Mouse (Mus musculus): ENCODE measurements around the gene Xylt1. TPM values are rescaled to one million over a fixed set of nuclear protein-coding genes. Genes with fewer than 3 reads are reported as not detected.

Gene Xylt1
- polyA plus RNA-seq, 1 experiment from 2014 or later: 1.0 TPM

GRCm38 (mm10) chr7:117612788-117613473, 232.2 kb downstream of the Xylt1 start:
- ATAC-seq (ENCODE audit: borderline replicate concordance, extremely low read depth, low FRiP score, low TSS enrichment): no peak
- Histone ChIP-seq H3K27me3 (no peaks in the 10 kb centered on the region), H3K4me3 (no peak overlapping the region), H3K36me3 (no peaks in the 10 kb centered on the region), H3K4me1 (0 out of 2 replicates have a peak, but pooled peaks cover 3% of the 10 kb centered on the region), H3K27ac (no peak overlapping the region), H3K9me3 (no peaks in the 10 kb centered on the region), H3K4me2 (no peak overlapping the region), H3K9ac (no peak overlapping the region)
- WGBS: 46% methylated on average over 11 of the region's 11 CpGs

- H3K36me3 ChIP-seq: no peaks in the 10 kb centered on the region
- no peaks in the 10 kb centered on the region for H3K9me3 ChIP-seq
- ATAC-seq (ENCODE audit: borderline replicate concordance, extremely low read depth, low FRiP score, low TSS enrichment): no peak
- no peak overlapping the region for H3K4me3 ChIP-seq
- no peak overlapping the region for H3K4me2 ChIP-seq
- H3K4me1 ChIP-seq: 0 out of 2 replicates have a peak, but pooled peaks cover 3% of the 10 kb centered on the region
- 12% methylated on average over 3 of the region's 3 CpGs for WGBS
- no peak overlapping the region for H3K27ac ChIP-seq
- H3K27me3 ChIP-seq: no peaks in the 10 kb centered on the region
- H3K9ac ChIP-seq: no peak overlapping the region
These were observed 233.0 kb downstream of the Xylt1 start for GRCm38 (mm10) chr7:117613796-117614195.

- ATAC-seq (ENCODE audit: borderline replicate concordance, extremely low read depth, low FRiP score, low TSS enrichment): no peak
- 58% methylated on average over 2 of the region's 2 CpGs for WGBS
These were observed 233.6 kb downstream of the Xylt1 start for GRCm38 (mm10) chr7:117614346-117614745.

GRCm38 (mm10) chr7:117614851-117615250, 234.1 kb downstream of the Xylt1 start:
- Histone ChIP-seq H3K4me3 (no peak overlapping the region), H3K4me2 (no peak overlapping the region), H3K4me1 (0 out of 2 replicates have a peak, but pooled peaks cover 3% of the 10 kb centered on the region), H3K36me3 (no peaks in the 10 kb centered on the region), H3K9me3 (no peaks in the 10 kb centered on the region), H3K27me3 (no peaks in the 10 kb centered on the region), H3K9ac (no peak overlapping the region), H3K27ac (no peak overlapping the region)
- no peak for ATAC-seq (ENCODE audit: borderline replicate concordance, extremely low read depth, low FRiP score, low TSS enrichment)
- 85% methylated on average over 5 of the region's 5 CpGs for WGBS

More at GRCm38 (mm10) chr7:117614346-117614745, 233.6 kb downstream of the Xylt1 start:
- no peaks in the 10 kb centered on the region for H3K36me3 ChIP-seq
- H3K9me3 ChIP-seq: no peaks in the 10 kb centered on the region
- 0 out of 2 replicates have a peak, but pooled peaks cover 3% of the 10 kb centered on the region for H3K4me1 ChIP-seq
- H3K27me3 ChIP-seq: no peaks in the 10 kb centered on the region
- H3K9ac ChIP-seq: no peak overlapping the region
- no peak overlapping the region for H3K27ac ChIP-seq
- H3K4me2 ChIP-seq: no peak overlapping the region
- H3K4me3 ChIP-seq: no peak overlapping the region

GRCm38 (mm10) chr7:117616277-117616676, 235.5 kb downstream of the Xylt1 start:
- ATAC-seq (ENCODE audit: borderline replicate concordance, extremely low read depth, low FRiP score, low TSS enrichment): no peak
- H3K4me3 ChIP-seq: no peak overlapping the region
- 64% methylated on average over 5 of the region's 5 CpGs for WGBS
- no peak overlapping the region for H3K9ac ChIP-seq
- H3K27ac ChIP-seq: no peak overlapping the region
- H3K36me3 ChIP-seq: no peaks in the 10 kb centered on the region
- H3K27me3 ChIP-seq: no peaks in the 10 kb centered on the region
- H3K9me3 ChIP-seq: no peaks in the 10 kb centered on the region
- 0 out of 2 replicates have a peak, but pooled peaks cover 3% of the 10 kb centered on the region for H3K4me1 ChIP-seq
- H3K4me2 ChIP-seq: no peak overlapping the region

GRCm38 (mm10) chr7:117618715-117619150, 238.0 kb downstream of the Xylt1 start:
- WGBS: 64% methylated on average over 4 of the region's 4 CpGs
- H3K36me3 ChIP-seq: no peaks in the 10 kb centered on the region

GRCm38 (mm10) chr7:117621566-117621965, 240.8 kb downstream of the Xylt1 start:
- Histone ChIP-seq H3K36me3 (no peaks in the 10 kb centered on the region), H3K4me2 (no peak overlapping the region), H3K27me3 (no peaks in the 10 kb centered on the region), H3K27ac (no peak overlapping the region), H3K4me1 (no peaks in the 10 kb centered on the region), H3K4me3 (no peak overlapping the region), H3K9me3 (no peaks in the 10 kb centered on the region), H3K9ac (no peak overlapping the region)
- ATAC-seq (ENCODE audit: borderline replicate concordance, extremely low read depth, low FRiP score, low TSS enrichment): no peak
- 75% methylated on average over 4 of the region's 4 CpGs for WGBS

More at GRCm38 (mm10) chr7:117618715-117619150, 238.0 kb downstream of the Xylt1 start:
- Histone ChIP-seq H3K9me3 (no peaks in the 10 kb centered on the region), H3K9ac (no peak overlapping the region), H3K4me1 (no peaks in the 10 kb centered on the region), H3K27ac (no peak overlapping the region), H3K27me3 (no peaks in the 10 kb centered on the region), H3K4me3 (no peak overlapping the region), H3K4me2 (no peak overlapping the region)
- ATAC-seq (ENCODE audit: borderline replicate concordance, extremely low read depth, low FRiP score, low TSS enrichment): no peak

GRCm38 (mm10) chr7:117622769-117623168, 242.0 kb downstream of the Xylt1 start:
- 73% methylated on average over 2 of the region's 2 CpGs for WGBS
- ATAC-seq (ENCODE audit: borderline replicate concordance, extremely low read depth, low FRiP score, low TSS enrichment): no peak
- Histone ChIP-seq H3K4me1 (no peaks in the 10 kb centered on the region), H3K27me3 (no peaks in the 10 kb centered on the region), H3K9me3 (no peaks in the 10 kb centered on the region), H3K4me3 (no peak overlapping the region), H3K36me3 (no peaks in the 10 kb centered on the region), H3K27ac (no peak overlapping the region), H3K9ac (no peak overlapping the region), H3K4me2 (no peak overlapping the region)

- WGBS: 68% methylated on average over 3 of the region's 3 CpGs
- no peak overlapping the region for H3K27ac ChIP-seq
- H3K36me3 ChIP-seq: no peaks in the 10 kb centered on the region
- no peak overlapping the region for H3K4me3 ChIP-seq
- H3K9ac ChIP-seq: no peak overlapping the region
- H3K9me3 ChIP-seq: no peaks in the 10 kb centered on the region
- no peaks in the 10 kb centered on the region for H3K4me1 ChIP-seq
- no peak for ATAC-seq (ENCODE audit: borderline replicate concordance, extremely low read depth, low FRiP score, low TSS enrichment)
- H3K4me2 ChIP-seq: no peak overlapping the region
- H3K27me3 ChIP-seq: no peaks in the 10 kb centered on the region
These were observed 248.0 kb downstream of the Xylt1 start for GRCm38 (mm10) chr7:117628791-117629190.

GRCm38 (mm10) chr7:117630657-117631056, 249.9 kb downstream of the Xylt1 start:
- ATAC-seq (ENCODE audit: borderline replicate concordance, extremely low read depth, low FRiP score, low TSS enrichment): no peak

GRCm38 (mm10) chr7:117635584-117635983, 254.8 kb downstream of the Xylt1 start:
- H3K9ac ChIP-seq: no peak overlapping the region
- no peak overlapping the region for H3K27ac ChIP-seq
- no peaks in the 10 kb centered on the region for H3K27me3 ChIP-seq
- 68% methylated on average over 4 of the region's 4 CpGs for WGBS
- no peaks in the 10 kb centered on the region for H3K36me3 ChIP-seq
- no peak for ATAC-seq (ENCODE audit: borderline replicate concordance, extremely low read depth, low FRiP score, low TSS enrichment)
- H3K4me2 ChIP-seq: no peak overlapping the region
- H3K4me1 ChIP-seq: no peaks in the 10 kb centered on the region
- H3K4me3 ChIP-seq: no peak overlapping the region
- H3K9me3 ChIP-seq: no peaks in the 10 kb centered on the region

More at GRCm38 (mm10) chr7:117630657-117631056, 249.9 kb downstream of the Xylt1 start:
- H3K4me2 ChIP-seq: no peak overlapping the region
- H3K36me3 ChIP-seq: no peaks in the 10 kb centered on the region
- H3K9ac ChIP-seq: no peak overlapping the region
- H3K27ac ChIP-seq: no peak overlapping the region
- no peak overlapping the region for H3K4me3 ChIP-seq
- 60% methylated on average over 5 of the region's 5 CpGs for WGBS
- H3K27me3 ChIP-seq: no peaks in the 10 kb centered on the region
- H3K9me3 ChIP-seq: no peaks in the 10 kb centered on the region
- H3K4me1 ChIP-seq: no peaks in the 10 kb centered on the region

GRCm38 (mm10) chr7:117636713-117637112, 255.9 kb downstream of the Xylt1 start:
- no peaks in the 10 kb centered on the region for H3K27me3 ChIP-seq
- no peak overlapping the region for H3K27ac ChIP-seq
- no peak overlapping the region for H3K4me2 ChIP-seq
- H3K4me1 ChIP-seq: no peaks in the 10 kb centered on the region
- no peak overlapping the region for H3K9ac ChIP-seq
- H3K9me3 ChIP-seq: no peaks in the 10 kb centered on the region
- H3K4me3 ChIP-seq: no peak overlapping the region
- H3K36me3 ChIP-seq: no peaks in the 10 kb centered on the region
- WGBS: 66% methylated on average over 3 of the region's 3 CpGs
- no peak for ATAC-seq (ENCODE audit: borderline replicate concordance, extremely low read depth, low FRiP score, low TSS enrichment)

All from lung, embryonic 15.5 days (tissue).